Mouse (Mus musculus): ENCODE data around the gene Kdm2a.

GRCm38 (mm10) chr19:4333100-4333775 lies 64.8 kb downstream of the Kdm2a start:
- TF ChIP-seq POLR2A (IDR thresholded peaks at IDR 0.05; ENCODE audit: extremely low read depth, insufficient read depth, low read length), result no peak
- no peak for TF ChIP-seq CTCF (IDR thresholded peaks at IDR 0.05; ENCODE audit: extremely low read depth, insufficient read depth, low read length)

All from cortical plate, adult 2 months (tissue).